Mouse (Mus musculus): ENCODE measurements around the gene Tmco5b. TPM values are rescaled to one million over a fixed set of nuclear protein-coding genes. Genes with fewer than 3 reads are reported as not detected.

The Tmco5b gene
- polyA plus RNA-seq, 1 experiment from 2014 or later, result not detected

DNA sequence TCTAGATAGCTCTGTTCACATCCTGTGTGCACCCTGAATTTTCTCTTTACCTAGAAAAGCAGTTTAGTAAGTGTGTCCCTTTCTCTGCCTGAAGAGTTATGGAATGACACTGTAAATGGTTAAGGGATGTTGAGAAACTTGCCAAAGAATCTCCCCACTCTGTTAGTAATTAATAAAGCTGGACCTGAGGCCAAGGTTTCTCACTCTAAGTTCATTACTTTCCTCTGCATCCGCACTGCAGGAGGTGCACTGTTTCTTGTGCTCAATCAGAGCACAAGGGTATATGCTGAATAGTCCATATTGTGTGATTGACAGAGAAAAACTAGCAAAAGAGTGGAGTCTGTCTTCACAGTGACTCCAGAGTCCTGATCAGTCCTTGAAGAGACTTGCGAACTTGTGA is 59.0 kb downstream of the Tmco5b start:
- CTCF ChIA-PET, result interaction anchor here (0.7 kb wide), 1 partner anchor 11 kb away, joined by 3 read pairs; no protein-coding TSS in a partner anchor
- ATAC-seq, result no peak
- no peaks in the 10 kb centered on the region for H3K27me3 ChIP-seq
- POLR2A ChIA-PET, result no interaction called here
- DNase-seq (ENCODE audit: low read depth, low spot score), result no peak
- in situ Hi-C loops (cut with MboI; ENCODE audit: low pct_unique_long_range_greater_than_20kb), result no loop called here
- TF ChIP-seq CTCF (IDR thresholded peaks at IDR 0.05), result no peak

Other genes starting within 250 kb of the Tmco5b start
- gene Ryr3, start 68.6 kb upstream of the Tmco5b start, polyA plus RNA-seq (2021), result 2.2 TPM
- 11.2 TPM for gene Fmn1, start 42.0 kb downstream of the Tmco5b start, polyA plus RNA-seq (2021)

Data from Patski (cell line).